Mouse (Mus musculus) MEL (cell line): ENCODE data around the gene Itga10. TPM values are rescaled to one million over a fixed set of nuclear protein-coding genes. Genes with fewer than 3 reads are reported as not detected.

Experiments used
- DNase-seq: peaks from one replicate; pipeline ENCODE4 v3.0.0; 2011; ENCODE audit warnings: low read depth, low spot score
- H3K27ac ChIP-seq: 2 replicates; pipeline ENCODE4 v1.5.1; 2012; ENCODE audit warnings: low read depth, mild to moderate bottlenecking, control low read depth, low read length, moderate library complexity; ENCODE audit not compliant: control insufficient read depth
- H3K27me3 ChIP-seq, 2 experiments: fragments of 150-350 bp in 1 of 2; sonication (generic) in 1 of 2; 2 replicates each; pipeline ENCODE4 v1.6.1; 2012; ENCODE audit warnings: low read length in 2 of 2, mild to moderate bottlenecking in 2 of 2, improper control_type of control experiment in 1 of 2, moderate library complexity in 1 of 2; ENCODE audit not compliant: insufficient read depth in 2 of 2, control insufficient read depth in 1 of 2
- H3K36me3 ChIP-seq, 2 experiments: 2 replicates each; pipeline ENCODE4 v1.6.1; 2012 to 2014; ENCODE audit warnings: low read length in 2 of 2, improper control_type of control experiment in 1 of 2, inconsistent platforms in 1 of 2, mild to moderate bottlenecking in 1 of 2; ENCODE audit not compliant: insufficient read depth in 2 of 2, control insufficient read depth in 1 of 2
- H3K4me1 ChIP-seq, 2 experiments: fragments of 150-350 bp in 1 of 2; sonication (generic) in 1 of 2; 2 replicates each; pipeline ENCODE4 v1.6.1; 2012; ENCODE audit warnings: low read length in 2 of 2, improper control_type of control experiment in 1 of 2, mild to moderate bottlenecking in 1 of 2; ENCODE audit not compliant: insufficient read depth in 2 of 2, control insufficient read depth in 1 of 2
- H3K4me3 ChIP-seq, 2 experiments: fragments of 150-350 bp in 1 of 2; sonication (generic) in 1 of 2; 2 replicates each; pipeline ENCODE4 v1.5.1; 2012; ENCODE audit warnings: low read depth in 2 of 2, low read length in 2 of 2, mild to moderate bottlenecking in 2 of 2, moderate library complexity in 2 of 2, control low read depth in 1 of 2, improper control_type of control experiment in 1 of 2; ENCODE audit not compliant: control insufficient read depth in 1 of 2, insufficient read depth in 1 of 2
- H3K79me2 ChIP-seq: 2 replicates; pipeline ENCODE4 v1.6.1; 2012; ENCODE audit warnings: mild to moderate bottlenecking, low read length, moderate library complexity; ENCODE audit not compliant: control insufficient read depth, poor library complexity, insufficient read depth
- H3K9ac ChIP-seq: 2 replicates; pipeline ENCODE4 v1.6.1; 2012; ENCODE audit warnings: low read depth, mild to moderate bottlenecking, control low read depth, low read length, moderate library complexity; ENCODE audit not compliant: control insufficient read depth, poor library complexity, severe bottlenecking
- H3K9me3 ChIP-seq: fragments of 150-350 bp; sonication (generic); replicated peaks from 2 replicates; pipeline ENCODE4 v1.6.1; 2012; ENCODE audit warnings: mild to moderate bottlenecking, low read length, improper control_type of control experiment, moderate library complexity; ENCODE audit not compliant: insufficient read depth
- CHD2 ChIP-seq: IDR thresholded peaks from 2 replicates; pipeline ENCODE4 v1.6.1; 2011; ENCODE audit warnings: low read length, improper control_type of control experiment
- E2F4 ChIP-seq: IDR thresholded peaks from 2 replicates; pipeline ENCODE4 v1.6.1; 2011; ENCODE audit warnings: low read depth, low read length, improper control_type of control experiment, borderline replicate concordance
- ELF1 ChIP-seq: IDR thresholded peaks from 2 replicates; pipeline ENCODE4 v1.6.1; 2014; ENCODE audit warnings: low read depth, mild to moderate bottlenecking, inconsistent platforms, low read length, improper control_type of control experiment, moderate library complexity
- EP300 ChIP-seq, 2 experiments: IDR thresholded peaks; 2 replicates each; pipeline ENCODE4 v1.6.1; 2011; ENCODE audit warnings: improper control_type of control experiment in 2 of 2, low read length in 2 of 2, low read depth in 1 of 2, mild to moderate bottlenecking in 1 of 2
- ETS1 ChIP-seq: IDR thresholded peaks from 2 replicates; pipeline ENCODE4 v1.6.1; 2012; ENCODE audit warnings: low read depth, mild to moderate bottlenecking, inconsistent platforms, low read length, improper control_type of control experiment, moderate library complexity
- GABPA ChIP-seq: IDR thresholded peaks from 2 replicates; pipeline ENCODE4 v1.6.1; 2012; ENCODE audit warnings: low read depth, mild to moderate bottlenecking, inconsistent platforms, low read length, improper control_type of control experiment, moderate library complexity
- GATA1 ChIP-seq: IDR thresholded peaks from 2 replicates; pipeline ENCODE4 v1.6.1; 2011; ENCODE audit warnings: low read depth, low read length, improper control_type of control experiment
- JUND ChIP-seq: IDR thresholded peaks from 2 replicates; pipeline ENCODE4 v1.6.1; 2011; ENCODE audit warnings: low read depth, mild to moderate bottlenecking, improper control_type of control experiment, low read length
- MAX ChIP-seq: IDR thresholded peaks from 2 replicates; pipeline ENCODE4 v1.6.1; 2011; ENCODE audit warnings: low read length, improper control_type of control experiment
- MAZ ChIP-seq: IDR thresholded peaks from 2 replicates; pipeline ENCODE4 v1.6.1; 2012; ENCODE audit warnings: low read depth, mild to moderate bottlenecking, inconsistent platforms, low read length, improper control_type of control experiment
- MEF2A ChIP-seq: IDR thresholded peaks from 2 replicates; pipeline ENCODE4 v1.6.1; 2014; ENCODE audit warnings: low read depth, mild to moderate bottlenecking, inconsistent platforms, low read length, improper control_type of control experiment; ENCODE audit not compliant: poor library complexity, insufficient replicate concordance, severe bottlenecking; ENCODE audit errors: extremely low read depth
- NELFE ChIP-seq: IDR thresholded peaks from 2 replicates; pipeline ENCODE4 v1.6.1; 2011; ENCODE audit warnings: low read depth, low read length, improper control_type of control experiment
- NRF1 ChIP-seq: IDR thresholded peaks from 2 replicates; pipeline ENCODE4 v1.6.1; 2014; ENCODE audit warnings: low read depth, mild to moderate bottlenecking, inconsistent platforms, low read length, improper control_type of control experiment, moderate library complexity; ENCODE audit not compliant: poor library complexity, insufficient read depth, severe bottlenecking
- POLR2A ChIP-seq, 2 experiments: IDR thresholded peaks; 2 replicates each; pipeline ENCODE4 v1.6.1; 2011 to 2012; ENCODE audit warnings: low read length in 2 of 2, mild to moderate bottlenecking in 2 of 2, control low read depth in 1 of 2, improper control_type of control experiment in 1 of 2, low read depth in 1 of 2, moderate library complexity in 1 of 2; ENCODE audit not compliant: control insufficient read depth in 1 of 2, insufficient read depth in 1 of 2, poor library complexity in 1 of 2
- SIN3A ChIP-seq: IDR thresholded peaks from 2 replicates; pipeline ENCODE4 v1.6.1; 2012; ENCODE audit warnings: low read length, improper control_type of control experiment, inconsistent platforms
- SMC3 ChIP-seq: IDR thresholded peaks from 2 replicates; pipeline ENCODE4 v1.6.1; 2011; ENCODE audit warnings: low read depth, low read length, improper control_type of control experiment
- TAL1 ChIP-seq: IDR thresholded peaks from 2 replicates; pipeline ENCODE4 v1.6.1; 2012; ENCODE audit warnings: mild to moderate bottlenecking, inconsistent platforms, low read length, moderate library complexity, mixed read lengths
- TBP ChIP-seq: IDR thresholded peaks from 2 replicates; pipeline ENCODE4 v1.8.0; 2011; ENCODE audit warnings: low read depth, low read length, improper control_type of control experiment
- TCF12 ChIP-seq: IDR thresholded peaks from 2 replicates; pipeline ENCODE4 v1.6.1; 2014; ENCODE audit warnings: low read depth, mild to moderate bottlenecking, inconsistent platforms, low read length, improper control_type of control experiment, moderate library complexity
- USF1 ChIP-seq: IDR thresholded peaks from 2 replicates; pipeline ENCODE4 v1.6.1; 2014; ENCODE audit warnings: low read depth, mild to moderate bottlenecking, inconsistent platforms, low read length, improper control_type of control experiment, moderate library complexity
- ZKSCAN1 ChIP-seq: IDR thresholded peaks from 2 replicates; pipeline ENCODE4 v1.6.1; 2012; ENCODE audit warnings: low read depth, mild to moderate bottlenecking, inconsistent platforms, low read length, improper control_type of control experiment, moderate library complexity
- ZNF384 ChIP-seq: IDR thresholded peaks from 2 replicates; pipeline ENCODE4 v1.6.1; 2012; ENCODE audit warnings: low read depth, mild to moderate bottlenecking, inconsistent platforms, low read length, improper control_type of control experiment
- polyA plus RNA-seq, 2 experiments: library from polyadenylated mRNA; stranded (reverse) in 1 of 2; unstranded in 1 of 2; fragments of >175 nt in 1 of 2; fragments of >200 nt in 1 of 2; gene quantifications; 2 replicates each; pipeline versions ENCODE4 v1.2.1 to v1.2.4; 2012; ENCODE audit warnings: low replicate concordance in 2 of 2, low read depth in 1 of 2; ENCODE audit not compliant: insufficient read length in 2 of 2, insufficient read depth in 1 of 2, missing spikeins in 1 of 2
- total RNA-seq: library from RNA; depleted of rRNA; stranded (reverse); fragments of 300-350 nt; gene quantifications from 2 replicates; pipeline ENCODE4 v1.2.3, GENCODE M21; 2012

Itga10 gene
- total and polyA plus RNA-seq, 3 experiments: 1.0 to 2.9 TPM; not detected in 1

DNA sequence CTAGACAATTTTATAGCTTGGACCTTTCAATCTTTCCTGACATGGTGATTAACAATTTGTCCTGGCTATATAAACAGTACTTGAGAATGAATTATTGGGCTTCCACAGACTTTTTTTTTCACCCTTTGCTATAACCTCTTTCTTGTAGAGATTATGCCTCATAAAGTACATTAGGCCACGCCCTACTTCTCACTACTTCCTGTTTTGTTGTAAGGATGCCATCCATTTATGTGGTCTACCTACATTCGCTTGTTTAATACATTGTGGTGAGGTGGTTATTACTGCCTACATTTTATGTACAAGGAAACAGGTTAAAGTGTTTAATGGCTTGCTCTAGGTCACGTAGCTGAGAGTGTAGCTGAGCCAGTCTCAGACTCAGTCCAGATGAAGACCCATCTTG is 29.8 kb downstream of the Itga10 start (continued):
- TF ChIP-seq ZNF384 (peak; percentile 89), E2F4 (peak; percentile 38; the same call in 1 of the 2 replicates), CHD2 (no peak), SIN3A (peak; percentile 38; the same call in 1 of the 2 replicates)

DNA sequence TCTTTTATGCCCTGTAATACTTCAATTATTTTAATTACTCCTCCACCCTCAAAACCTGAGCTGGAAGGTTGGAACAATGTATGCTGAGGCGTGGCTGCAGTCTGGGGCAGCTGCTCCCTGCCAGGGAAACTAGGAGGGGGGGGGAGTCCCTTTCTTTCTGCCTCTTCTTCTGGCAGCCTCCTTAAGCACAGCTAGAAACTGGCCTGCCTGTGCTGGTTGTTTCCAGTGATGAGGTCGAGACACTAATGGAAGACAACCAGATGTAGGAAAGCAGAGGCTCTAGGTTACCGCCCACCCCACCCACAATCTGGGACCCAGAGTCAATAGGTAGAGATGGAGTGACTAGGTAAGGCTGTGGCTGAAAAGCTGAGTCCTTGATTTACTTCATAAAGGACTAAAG is 30.3 kb downstream of the Itga10 start:
- no peak overlapping the region for H3K4me3 ChIP-seq
- peaks cover 17 to 39% of the 10 kb centered on the region in 2 experiments for H3K4me1 ChIP-seq
- H3K27me3 ChIP-seq: no peaks in the 10 kb centered on the region
- H3K27ac ChIP-seq: no peak overlapping the region
- no peak overlapping the region for H3K9ac ChIP-seq
- H3K36me3 ChIP-seq: peaks cover 0 to 37% of the 10 kb centered on the region in 2 experiments; a peak in 2 of 4 replicates
- H3K9me3 ChIP-seq: no peaks in the 10 kb centered on the region
- TF ChIP-seq USF1 (no peak), SIN3A (0 out of 2 replicates have a peak, but pooled peaks have one; percentile 1)
- DNase-seq: no peak
- no peaks in the 10 kb centered on the region for H3K79me2 ChIP-seq

DNA sequence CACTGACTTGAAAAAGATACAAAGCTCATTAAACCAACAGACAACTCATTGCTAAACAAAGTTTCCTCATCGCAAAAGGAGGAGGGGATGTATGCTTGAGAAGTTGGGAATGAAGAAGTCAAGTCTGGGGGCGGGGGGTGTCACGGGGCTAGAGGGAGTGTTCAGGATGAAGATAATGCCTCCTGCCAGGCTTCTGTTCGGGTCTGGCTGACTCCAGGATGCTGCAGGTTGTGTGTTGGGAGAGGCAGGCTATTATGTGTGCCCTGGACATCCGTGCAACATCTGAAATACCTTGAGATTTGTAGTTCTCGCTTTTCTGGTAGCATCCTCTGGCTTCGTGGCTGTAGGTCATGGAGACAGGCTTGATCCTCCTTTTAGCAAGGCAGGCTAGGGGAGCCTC is 33.1 kb downstream of the Itga10 start:
- Histone ChIP-seq H3K4me3 (no peak overlapping the region), H3K36me3 (peaks cover 0 to 38% of the 10 kb centered on the region in 2 experiments; a peak in 2 of 4 replicates), H3K9ac (peak overlapping the region; percentile 26; the same call in 1 of the 2 replicates)
- TF ChIP-seq TAL1 (no peak), ETS1 (no peak)
- TF ChIP-seq, all 39 proteins: peak for 0
- H3K4me1 ChIP-seq: peaks cover 14 to 39% of the 10 kb centered on the region in 2 experiments
- no peaks in the 10 kb centered on the region for H3K79me2 ChIP-seq
- H3K9me3 ChIP-seq: no peaks in the 10 kb centered on the region
- no peaks in the 10 kb centered on the region for H3K27me3 ChIP-seq
- H3K27ac ChIP-seq: peak overlapping the region; percentile 76
- DNase-seq: peak; percentile 25

- TF ChIP-seq SIN3A: peak; percentile 52; the same call in 1 of the 2 replicates
- TF ChIP-seq GATA1: peak; percentile 85
- no peak for TF ChIP-seq SMC3
- TF ChIP-seq GABPA: 0 out of 2 replicates have a peak, but pooled peaks have one; percentile 51
- TF ChIP-seq JUND: peak; percentile 35; the same call in 1 of the 2 replicates
- no peak for TF ChIP-seq ELF1
- peak; percentile 31; the same call in 1 of the 2 replicates for TF ChIP-seq TCF12
- 0 out of 2 replicates have a peak, but pooled peaks have one; percentile 17 for TF ChIP-seq NRF1
- peak; percentile 42; the same call in 1 of the 2 replicates for TF ChIP-seq MAX
- no peak for TF ChIP-seq E2F4
- peak; percentile 24 to 32; a peak in 1 of 4 replicates for TF ChIP-seq POLR2A (IDR thresholded peaks at IDR 0.05; ENCODE audit: control insufficient read depth in 1 of 2, insufficient read depth in 1 of 2, low read depth in 1 of 2, low read length in 2 of 2, poor library complexity in 1 of 2)
- TF ChIP-seq MEF2A: no peak
- TF ChIP-seq EP300 (IDR thresholded peaks at IDR 0.05; ENCODE audit: low read depth in 1 of 2, low read length in 2 of 2): peak; percentile 27 to 71; a peak in 2 of 4 replicates
- TF ChIP-seq TBP: peak; percentile 7; the same call in 1 of the 2 replicates
- no peak for TF ChIP-seq ZKSCAN1
- TF ChIP-seq NELFE: 0 out of 2 replicates have a peak, but pooled peaks have one; percentile 33
- TF ChIP-seq MAZ: peak; percentile 19; the same call in 1 of the 2 replicates
- H3K36me3 ChIP-seq: peaks cover 0 to 38% of the 10 kb centered on the region in 2 experiments; a peak in 2 of 4 replicates
- DNase-seq: peak; percentile 86
- H3K9me3 ChIP-seq: no peaks in the 10 kb centered on the region
- H3K27ac ChIP-seq: peak overlapping the region; percentile 76
- peaks cover 14 to 39% of the 10 kb centered on the region in 2 experiments for H3K4me1 ChIP-seq
- peak overlapping the region; percentile 30; the same call in 1 of the 2 replicates for H3K9ac ChIP-seq
- no peaks in the 10 kb centered on the region for H3K79me2 ChIP-seq
- H3K4me3 ChIP-seq: peak overlapping the region; percentile 1 to 6; a peak in 3 of 4 replicates
- no peaks in the 10 kb centered on the region for H3K27me3 ChIP-seq
Observed at GRCm38 (mm10) chr3:96679159-96679674, 33.8 kb downstream of the Itga10 start.
